Mouse (Mus musculus) forebrain, embryonic 13.5 days (tissue): ENCODE measurements around the gene Slu7. TPM values are rescaled to one million over a fixed set of nuclear protein-coding genes. Genes with fewer than 3 reads are reported as not detected.

Source experiments
- ATAC-seq: fragments of 200-750 bp; cut with Nextera tagmentation; 2 replicates; pipeline ENCODE4 v1.8.0; 2017
- H3K27ac ChIP-seq: fragments of 300-500 bp; sonication (generic); 2 replicates; pipeline ENCODE4 v1.5.1; 2015; ENCODE audit warnings: inconsistent platforms, mild to moderate bottlenecking, moderate library complexity
- H3K27me3 ChIP-seq: fragments of 300-500 bp; sonication (generic); 2 replicates; pipeline ENCODE4 v1.6.1; 2015; ENCODE audit warnings: mild to moderate bottlenecking, inconsistent platforms
- H3K36me3 ChIP-seq: fragments of 300-500 bp; sonication (generic); 2 replicates; pipeline ENCODE4 v1.6.1; 2015; ENCODE audit warnings: mild to moderate bottlenecking, inconsistent platforms; ENCODE audit not compliant: poor library complexity, severe bottlenecking
- H3K4me1 ChIP-seq: fragments of 300-500 bp; sonication (generic); 2 replicates; pipeline ENCODE4 v1.6.1; 2015; ENCODE audit warnings: inconsistent platforms
- H3K4me2 ChIP-seq: fragments of 300-500 bp; sonication (generic); 2 replicates; pipeline ENCODE4 v1.6.1; 2015; ENCODE audit warnings: inconsistent platforms, mild to moderate bottlenecking, moderate library complexity
- H3K4me3 ChIP-seq: fragments of 300-500 bp; sonication (generic); 2 replicates; pipeline ENCODE4 v1.5.1; 2015; ENCODE audit warnings: mild to moderate bottlenecking, inconsistent platforms
- H3K9ac ChIP-seq: fragments of 300-500 bp; sonication (generic); 2 replicates; pipeline ENCODE4 v1.6.1; 2015; ENCODE audit warnings: mild to moderate bottlenecking, inconsistent platforms
- H3K9me3 ChIP-seq: fragments of 300-500 bp; sonication (generic); replicated peaks from 2 replicates; pipeline ENCODE4 v1.6.1; 2016; ENCODE audit warnings: inconsistent platforms
- WGBS: fragments of 180-500 bp; shearing (Covaris S2); methylation state at CpG from one replicate; pipeline ENCODE4 v1.1.7; 2015; 5-methylcytosine and 5-hydroxymethylcytosine counted together
- polyA plus RNA-seq: library from polyadenylated mRNA; unstranded; fragments of >200 nt; fragmentation: Nextera tagmentation; extraction: Ambion mirVana; gene quantifications from 2 replicates; pipeline ENCODE4 v1.2.1, GENCODE M21; 2015

Slu7 gene
- polyA plus RNA-seq, 1 experiment from 2014 or later: 68.4 TPM

DNA sequence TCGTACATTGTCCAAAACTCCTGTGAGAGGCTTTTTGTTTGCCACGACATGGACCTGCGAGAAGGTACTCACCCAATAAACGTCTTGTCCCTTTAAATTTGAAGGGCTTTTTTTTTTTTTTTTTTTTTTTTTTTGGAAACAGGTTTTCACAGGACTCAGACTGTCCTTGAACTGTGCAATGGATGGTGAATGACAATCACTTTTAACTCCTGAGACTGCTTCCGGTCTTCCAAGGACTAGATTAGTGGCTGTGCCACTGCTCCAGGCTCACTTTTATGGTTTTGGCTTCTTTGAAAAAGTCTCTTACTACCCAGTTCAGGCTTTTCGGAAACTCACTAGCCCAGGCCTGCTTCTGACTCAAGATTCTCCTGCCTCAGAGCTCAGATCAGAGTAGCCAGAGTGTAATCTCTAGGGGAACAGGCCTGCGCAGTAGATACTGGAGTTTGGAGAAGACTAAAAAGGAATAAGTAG is 7.1 kb upstream of the Slu7 start:
- Histone ChIP-seq H3K4me1 (peaks cover 5% of the 10 kb centered on the region; the same call in 1 of the 2 replicates), H3K27me3 (no peaks in the 10 kb centered on the region), H3K9me3 (no peaks in the 10 kb centered on the region), H3K4me2 (peak overlapping the region; percentile 66), H3K9ac (peak overlapping the region; percentile 66; the same call in 1 of the 2 replicates), H3K36me3 (no peaks in the 10 kb centered on the region), H3K27ac (no peak overlapping the region), H3K4me3 (peak overlapping the region; percentile 56)
- 17% methylated on average over 7 of the region's 7 CpGs for WGBS
- ATAC-seq: peak; percentile 28

DNA sequence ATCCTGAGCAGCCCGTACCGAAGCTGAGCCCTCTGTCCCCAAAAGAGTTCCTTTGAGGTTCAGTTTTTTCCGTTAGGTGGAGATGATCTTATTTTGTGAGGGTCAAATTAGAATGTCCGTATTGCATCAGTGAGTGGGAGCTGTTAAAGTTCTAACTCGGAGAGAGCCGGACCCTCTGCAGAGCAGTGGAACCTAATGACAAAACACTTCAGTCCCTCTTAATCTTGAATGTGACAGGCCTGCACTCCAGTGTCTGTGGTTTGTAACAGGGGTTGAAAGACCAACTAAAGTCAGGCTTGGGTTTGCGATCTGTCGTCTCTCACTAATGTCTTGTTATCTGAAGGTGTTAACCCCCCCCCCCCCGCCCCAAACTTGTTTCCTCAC is 472 bp downstream of the Slu7 start:
- Histone ChIP-seq H3K9me3 (no peaks in the 10 kb centered on the region), H3K36me3 (peaks cover 19% of the 10 kb centered on the region), H3K4me3 (peak overlapping the region; percentile 91), H3K4me1 (peaks cover 10% of the 10 kb centered on the region), H3K4me2 (peak overlapping the region; percentile 85), H3K27ac (peak overlapping the region; percentile 25; the same call in 1 of the 2 replicates), H3K27me3 (no peaks in the 10 kb centered on the region), H3K9ac (peak overlapping the region; percentile 80)
- ATAC-seq: peak; percentile 61
- WGBS: 7% methylated on average over 9 of the region's 9 CpGs

DNA sequence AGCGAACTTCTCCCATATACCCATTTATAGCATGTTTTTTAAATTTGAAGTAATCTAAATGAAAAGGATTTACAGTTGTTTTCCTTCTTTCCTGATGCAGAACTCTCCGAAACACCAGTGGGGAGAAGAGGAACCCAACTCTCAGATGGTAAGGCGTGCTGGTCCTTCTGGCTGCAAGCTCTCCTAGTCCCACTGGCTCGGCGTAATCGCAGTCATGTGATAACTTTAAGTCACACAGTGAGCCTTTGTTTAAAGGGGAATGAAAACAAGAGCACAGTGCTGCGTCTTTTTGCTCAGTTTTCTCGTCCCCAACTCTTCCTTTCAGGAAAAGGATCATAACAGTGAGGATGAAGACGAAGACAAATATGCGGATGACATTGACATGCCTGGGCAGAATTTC is 7.6 kb downstream of the Slu7 start:
- Histone ChIP-seq H3K27me3 (no peaks in the 10 kb centered on the region), H3K4me3 (no peak overlapping the region), H3K27ac (no peak overlapping the region), H3K4me1 (no peaks in the 10 kb centered on the region), H3K9me3 (no peaks in the 10 kb centered on the region), H3K9ac (no peak overlapping the region), H3K36me3 (peaks cover 89% of the 10 kb centered on the region), H3K4me2 (no peak overlapping the region)
- ATAC-seq: no peak
- 94% methylated on average over 10 of the region's 10 CpGs for WGBS

DNA sequence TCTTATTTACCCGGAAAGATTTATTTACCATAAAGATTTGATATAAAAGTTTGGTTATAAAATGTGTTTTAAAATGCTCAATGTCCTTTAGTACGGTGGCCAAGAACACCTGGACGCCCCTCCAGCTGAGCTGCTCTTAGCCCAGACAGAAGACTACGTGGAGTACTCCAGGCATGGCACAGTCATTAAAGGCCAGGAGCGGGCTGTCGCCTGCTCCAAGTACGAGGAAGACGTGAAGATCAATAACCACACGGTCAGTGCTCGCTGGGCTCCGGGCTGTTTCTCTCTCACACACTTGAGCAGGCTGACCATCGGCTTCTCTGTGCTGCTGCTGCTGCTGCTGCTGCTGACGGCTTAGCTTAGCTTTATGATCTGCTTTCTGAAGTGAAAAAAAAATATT is 9.6 kb downstream of the Slu7 start:
- Histone ChIP-seq H3K36me3 (peaks cover 98% of the 10 kb centered on the region), H3K4me3 (no peak overlapping the region), H3K9me3 (no peaks in the 10 kb centered on the region), H3K4me1 (no peaks in the 10 kb centered on the region), H3K27me3 (no peaks in the 10 kb centered on the region), H3K4me2 (no peak overlapping the region), H3K27ac (no peak overlapping the region), H3K9ac (no peak overlapping the region)
- no peak for ATAC-seq
- WGBS: 97% methylated on average over 13 of the region's 13 CpGs

DNA sequence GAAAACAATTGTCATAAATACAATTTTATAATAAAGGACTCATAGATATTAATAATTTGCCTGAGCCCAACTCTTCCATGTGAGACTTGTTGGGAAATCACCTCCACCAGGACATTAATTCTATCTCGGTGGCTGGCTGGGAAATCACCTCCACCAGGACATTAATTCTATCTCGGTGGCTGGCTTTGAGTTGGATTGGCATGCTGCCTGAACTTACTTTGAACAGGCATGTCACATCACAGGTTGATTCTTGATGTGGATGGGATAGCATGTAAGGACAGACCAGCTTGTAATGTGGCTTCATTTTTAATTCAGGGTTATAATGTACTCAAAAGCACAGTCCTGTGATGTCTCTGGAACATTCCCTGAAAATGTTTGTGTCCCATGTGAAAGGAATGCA is 16.4 kb downstream of the Slu7 start:
- WGBS: 82% methylated on average over 2 of the region's 2 CpGs
- Histone ChIP-seq H3K36me3 (peaks cover 34% of the 10 kb centered on the region), H3K9me3 (no peaks in the 10 kb centered on the region), H3K9ac (no peak overlapping the region), H3K4me1 (no peaks in the 10 kb centered on the region), H3K4me2 (no peak overlapping the region), H3K27ac (no peak overlapping the region), H3K27me3 (no peaks in the 10 kb centered on the region), H3K4me3 (no peak overlapping the region)
- no peak for ATAC-seq

DNA sequence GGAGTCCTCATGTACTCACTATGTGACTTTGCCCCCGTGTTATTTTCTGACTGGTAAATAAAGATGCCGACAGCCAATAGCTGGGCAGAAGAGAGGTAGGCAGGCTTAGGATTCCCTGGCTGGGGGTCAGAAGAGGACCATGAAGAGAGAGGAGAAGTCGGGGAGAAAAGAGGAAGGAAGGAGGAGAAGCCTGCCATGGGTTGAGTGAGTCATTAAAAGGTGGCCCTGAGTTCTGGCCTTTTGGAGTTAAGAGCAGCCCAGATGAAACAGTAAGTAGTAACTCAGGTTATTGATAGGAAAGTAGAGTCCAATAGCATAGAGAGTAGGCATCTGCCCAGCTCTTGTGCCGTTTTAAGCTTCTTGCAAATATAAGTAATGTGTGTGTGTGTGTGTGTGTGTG is 17.8 kb downstream of the Slu7 start:
- peaks cover 19% of the 10 kb centered on the region for H3K36me3 ChIP-seq
- no peak overlapping the region for H3K4me2 ChIP-seq
- H3K27ac ChIP-seq: no peak overlapping the region
- no peak overlapping the region for H3K9ac ChIP-seq
- no peaks in the 10 kb centered on the region for H3K9me3 ChIP-seq
- H3K4me1 ChIP-seq: no peaks in the 10 kb centered on the region
- ATAC-seq: no peak
- H3K27me3 ChIP-seq: no peaks in the 10 kb centered on the region
- H3K4me3 ChIP-seq: no peak overlapping the region
- WGBS: 76% methylated on average over 4 of the region's 4 CpGs

DNA sequence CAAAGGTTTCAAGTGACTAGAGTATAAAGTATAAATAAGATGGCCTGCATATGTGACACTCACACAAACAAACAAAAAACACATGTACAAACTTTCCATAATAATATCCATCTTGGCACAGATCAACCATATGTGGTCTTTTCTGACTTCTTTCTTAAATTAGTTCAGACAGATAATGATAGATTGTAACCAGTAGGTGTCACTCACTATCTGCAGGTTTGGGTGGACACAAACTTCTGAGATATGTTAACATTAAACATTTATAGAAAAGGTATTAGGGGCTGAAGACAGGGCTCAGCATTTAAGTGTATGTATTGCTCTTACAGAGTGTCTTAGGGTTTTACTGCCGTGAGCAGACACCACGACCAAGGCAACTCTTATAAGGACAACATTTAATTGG is 18.7 kb downstream of the Slu7 start:
- H3K4me1 ChIP-seq: no peaks in the 10 kb centered on the region
- no peaks in the 10 kb centered on the region for H3K27me3 ChIP-seq
- H3K9ac ChIP-seq: no peak overlapping the region
- peaks cover 11% of the 10 kb centered on the region for H3K36me3 ChIP-seq
- H3K27ac ChIP-seq: no peak overlapping the region
- no peak overlapping the region for H3K4me3 ChIP-seq
- H3K9me3 ChIP-seq: no peaks in the 10 kb centered on the region
- ATAC-seq: no peak
- WGBS: 76% methylated on average over 2 of the region's 2 CpGs
- no peak overlapping the region for H3K4me2 ChIP-seq

DNA sequence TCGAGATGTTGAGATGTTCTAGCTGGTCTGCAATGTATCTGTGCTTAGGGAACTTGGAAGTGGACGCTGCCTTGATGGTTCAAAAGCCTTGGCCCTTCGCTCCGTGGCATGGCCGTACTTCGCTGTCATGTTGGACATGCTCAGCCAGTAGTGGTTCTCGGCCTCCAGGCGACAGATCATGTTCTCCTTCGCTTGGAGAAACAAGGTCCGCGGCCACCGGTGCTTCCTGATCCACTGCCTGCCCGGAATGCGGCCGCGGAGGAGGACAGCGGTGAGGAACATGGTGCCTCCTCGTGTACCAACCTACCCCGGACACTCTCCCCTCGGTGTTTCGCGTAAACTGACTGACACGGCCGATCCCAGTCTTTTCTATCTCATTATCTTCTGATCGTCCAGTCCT is 29.7 kb downstream of the Slu7 start:
- H3K27ac ChIP-seq: no peak overlapping the region
- H3K4me1 ChIP-seq: no peaks in the 10 kb centered on the region
- H3K27me3 ChIP-seq: no peaks in the 10 kb centered on the region
- H3K4me2 ChIP-seq: no peak overlapping the region
- H3K9me3 ChIP-seq: 0 out of 2 replicates have a peak, but pooled peaks cover 4% of the 10 kb centered on the region
- WGBS: 94% methylated on average over 25 of the region's 25 CpGs
- ATAC-seq: no peak
- no peaks in the 10 kb centered on the region for H3K36me3 ChIP-seq
- no peak overlapping the region for H3K9ac ChIP-seq
- H3K4me3 ChIP-seq: no peak overlapping the region

DNA sequence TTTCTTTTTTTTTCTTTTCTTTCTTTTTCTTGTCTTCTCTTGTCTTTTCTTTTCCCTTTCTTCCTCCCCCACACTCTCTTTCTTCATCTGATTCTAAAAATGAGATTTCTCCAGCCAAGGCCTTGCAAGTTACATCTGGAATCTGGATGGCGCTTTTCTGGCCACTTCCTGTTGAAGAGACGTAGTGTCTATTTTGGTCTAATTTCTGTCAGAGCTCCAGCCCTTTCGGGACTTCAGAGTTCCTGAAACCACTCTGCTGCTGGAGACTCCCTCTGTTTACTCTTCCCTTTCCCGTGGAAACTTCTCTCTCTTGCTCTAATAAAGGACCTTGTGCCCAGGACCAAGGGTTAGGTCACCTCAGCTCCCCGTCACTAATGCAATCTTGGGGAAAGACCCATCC is 36.6 kb downstream of the Slu7 start:
- 78% methylated on average over 5 of the region's 5 CpGs for WGBS
- H3K27ac ChIP-seq: no peak overlapping the region

DNA sequence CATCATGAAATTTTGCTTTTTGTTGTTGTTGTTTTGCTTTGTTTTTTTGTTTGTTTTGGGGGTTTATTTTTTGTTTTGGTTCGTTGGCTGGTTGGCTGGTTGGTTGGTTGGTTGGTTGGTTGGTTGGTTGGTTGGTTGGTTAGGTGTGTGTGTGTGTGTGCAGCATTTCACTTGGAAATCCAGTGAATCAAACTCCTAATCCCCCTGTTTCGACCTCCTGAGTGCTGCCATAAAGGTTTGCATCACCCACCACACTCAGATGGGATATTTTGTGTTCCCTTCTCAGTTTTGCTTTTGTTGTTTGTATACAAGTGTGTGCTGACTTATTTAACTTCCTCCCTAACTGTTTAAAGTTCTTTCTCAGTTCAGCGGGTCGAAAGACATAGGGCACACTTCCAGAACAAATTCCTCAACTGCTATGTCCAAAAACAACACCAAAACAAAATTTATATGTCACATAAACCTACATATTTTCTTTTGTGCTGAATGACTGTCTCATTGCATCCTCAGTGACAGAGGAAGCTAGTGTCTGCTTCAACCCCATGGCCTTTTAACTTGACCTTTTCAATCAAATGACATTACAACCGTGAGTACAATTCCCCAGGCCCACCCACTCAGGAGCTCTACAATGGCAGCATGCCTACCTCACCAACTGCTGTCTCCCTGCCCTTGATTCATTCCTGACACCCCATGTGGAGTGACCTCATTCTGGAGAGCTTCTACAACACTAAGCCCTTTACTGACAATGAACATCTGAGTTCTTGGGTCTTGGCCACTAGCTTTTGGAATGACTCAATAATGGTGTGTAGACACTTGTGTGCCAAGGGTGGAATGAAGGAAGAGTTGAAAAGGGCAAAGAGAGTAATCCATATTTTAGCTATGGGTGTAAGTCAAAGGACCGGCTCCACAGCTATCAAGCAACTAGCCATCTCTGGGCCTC is 37.6 kb downstream of the Slu7 start:
- Histone ChIP-seq H3K4me2 (no peak overlapping the region), H3K4me3 (no peak overlapping the region), H3K9ac (no peak overlapping the region), H3K36me3 (no peaks in the 10 kb centered on the region), H3K27me3 (peaks cover 4% of the 10 kb centered on the region; the same call in 1 of the 2 replicates), H3K4me1 (peaks cover 7% of the 10 kb centered on the region), H3K27ac (no peak overlapping the region), H3K9me3 (no peaks in the 10 kb centered on the region)
- 72% methylated on average over 6 of the region's 6 CpGs for WGBS
- no peak for ATAC-seq

More for the DNA sequence above, 36.6 kb downstream of the Slu7 start:
- no peak overlapping the region for H3K4me2 ChIP-seq
- no peak overlapping the region for H3K9ac ChIP-seq
- no peaks in the 10 kb centered on the region for H3K36me3 ChIP-seq
- H3K4me3 ChIP-seq: no peak overlapping the region
- no peaks in the 10 kb centered on the region for H3K9me3 ChIP-seq
- no peak for ATAC-seq
- peaks cover 4% of the 10 kb centered on the region; the same call in 1 of the 2 replicates for H3K27me3 ChIP-seq
- H3K4me1 ChIP-seq: peaks cover 7% of the 10 kb centered on the region

DNA sequence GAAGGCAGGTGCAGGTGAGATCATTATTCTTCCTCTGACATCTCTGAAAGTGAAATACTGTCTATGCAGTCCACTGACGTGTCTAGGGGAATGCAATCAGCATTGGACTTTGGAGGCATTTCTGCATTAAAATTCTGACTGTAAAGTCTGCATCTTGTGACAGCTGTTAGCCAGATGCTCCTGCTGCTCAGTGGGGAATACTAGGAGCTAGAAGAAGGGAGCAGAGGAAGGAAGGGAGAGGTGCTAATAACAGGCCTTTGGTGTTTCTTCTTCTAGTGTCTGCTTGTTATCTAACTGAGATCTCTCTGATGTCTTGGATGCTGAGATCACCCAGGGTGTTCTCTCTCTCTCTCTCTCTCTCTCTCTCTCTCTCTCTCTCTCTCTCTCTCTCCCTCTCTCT is 39.6 kb downstream of the Slu7 start:
- no peak overlapping the region for H3K9ac ChIP-seq
- no peak overlapping the region for H3K4me3 ChIP-seq
- H3K27ac ChIP-seq: no peak overlapping the region
- H3K4me1 ChIP-seq: peaks cover 7% of the 10 kb centered on the region
- H3K36me3 ChIP-seq: no peaks in the 10 kb centered on the region
- peaks cover 4% of the 10 kb centered on the region; the same call in 1 of the 2 replicates for H3K27me3 ChIP-seq
- H3K4me2 ChIP-seq: no peak overlapping the region
- no peak for ATAC-seq
- WGBS: 82% methylated on average over 1 of the region's 1 CpGs
- no peaks in the 10 kb centered on the region for H3K9me3 ChIP-seq

DNA sequence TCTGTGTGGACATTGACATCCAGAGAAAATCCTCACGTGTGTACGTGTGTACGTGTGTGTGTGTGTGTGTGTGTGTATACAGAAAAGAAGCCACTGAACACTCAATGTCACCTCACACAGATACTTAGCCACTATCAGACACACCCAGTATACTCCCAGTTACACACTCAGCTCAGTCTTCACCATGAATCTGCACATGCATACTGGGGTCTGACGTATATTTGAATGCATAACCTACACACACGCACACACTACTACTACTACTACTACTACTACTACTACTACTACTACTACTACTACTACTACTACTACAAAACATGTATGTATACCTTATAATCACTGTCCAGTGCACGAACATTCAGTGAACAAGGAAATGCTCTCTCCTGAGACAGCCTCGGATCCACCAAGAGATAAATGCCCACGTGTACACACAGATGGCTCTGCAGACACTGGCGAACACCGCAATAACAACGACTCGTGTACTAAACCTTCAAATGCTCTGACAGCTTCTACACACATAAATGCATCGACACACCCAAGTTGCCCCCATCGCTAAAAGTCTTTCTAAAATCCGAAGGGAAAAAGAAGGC is 40.2 kb downstream of the Slu7 start:
- WGBS: 59% methylated on average over 15 of the region's 15 CpGs
- Histone ChIP-seq H3K4me2 (peak overlapping the region; percentile 63), H3K27ac (no peak overlapping the region), H3K9me3 (no peaks in the 10 kb centered on the region), H3K4me1 (peaks cover 7% of the 10 kb centered on the region), H3K9ac (no peak overlapping the region), H3K27me3 (peaks cover 4% of the 10 kb centered on the region; the same call in 1 of the 2 replicates), H3K36me3 (no peaks in the 10 kb centered on the region), H3K4me3 (peak overlapping the region; percentile 35)
- peak; percentile 61 for ATAC-seq
